Mouse (Mus musculus): Measurements from ENCODE around the gene Cd86. TPM values are rescaled to one million over a fixed set of nuclear protein-coding genes. Genes with fewer than 3 reads are reported as not detected.
A peak's percentile ranks its signal among the peaks of the same experiment; 100 is the strongest.

Cd86 gene
- polyA plus RNA-seq, 1 experiment from 2014 or later, result 10.9 TPM

- DNase-seq (ENCODE audit: low spot score), result no peak
These were observed 63.2 kb downstream of the Cd86 start for GRCm38 (mm10) chr16:36602632-36603031.

- no peak for DNase-seq (ENCODE audit: low spot score)
These were observed 67.6 kb downstream of the Cd86 start for GRCm38 (mm10) chr16:36598265-36598664.

GRCm38 (mm10) chr16:36596671-36597410 is 69.0 kb downstream of the Cd86 start:
- no peak for DNase-seq (ENCODE audit: low spot score)

GRCm38 (mm10) chr16:36589898-36590297 is 76.0 kb downstream of the Cd86 start:
- no peak for DNase-seq (ENCODE audit: low spot score)

GRCm38 (mm10) chr16:36587971-36588370 is 77.9 kb downstream of the Cd86 start:
- DNase-seq (ENCODE audit: low spot score), result peak; percentile 3

- no peak for DNase-seq (ENCODE audit: low spot score)
These were observed 83.8 kb downstream of the Cd86 start for GRCm38 (mm10) chr16:36582073-36582472.

- DNase-seq (ENCODE audit: low spot score), result no peak
These were observed 93.9 kb downstream of the Cd86 start for GRCm38 (mm10) chr16:36571942-36572341.

- no peak for DNase-seq (ENCODE audit: low spot score)
These were observed 104.2 kb downstream of the Cd86 start, which contains the start of gene Casr for GRCm38 (mm10) chr16:36561386-36562338. Gene Casr (minus strand): TSS chr16:36562141.

- no peak for DNase-seq (ENCODE audit: low spot score)
These were observed 106.3 kb downstream of the Cd86 start for GRCm38 (mm10) chr16:36559573-36559972.

- no peak for DNase-seq (ENCODE audit: low spot score)
These were observed 110.2 kb downstream of the Cd86 start for GRCm38 (mm10) chr16:36555672-36556165.

Other genes with a start within 250 kb of the Cd86 start
- gene Stfa3, start 210.7 kb downstream of the Cd86 start, polyA plus RNA-seq (2015; fragmentation: Nextera tagmentation; extraction: Ambion mirVana), result 1.6 and 3.7 TPM in 2 replicates
- 0.27 and 0.35 TPM in 2 replicates for gene Casr, start 103.9 kb downstream of the Cd86 start, polyA plus RNA-seq (2015; fragmentation: Nextera tagmentation; extraction: Ambion mirVana)
- gene Ildr1, start 27.9 kb upstream of the Cd86 start, polyA plus RNA-seq (2015; fragmentation: Nextera tagmentation; extraction: Ambion mirVana), result 4.3 and 5.1 TPM in 2 replicates
- gene Slc15a2, start 118.9 kb upstream of the Cd86 start, polyA plus RNA-seq (2015; fragmentation: Nextera tagmentation; extraction: Ambion mirVana), result 1.1 and 1.4 TPM in 2 replicates
- gene Iqcb1, start 162.3 kb upstream of the Cd86 start, polyA plus RNA-seq (2015; fragmentation: Nextera tagmentation; extraction: Ambion mirVana), result 20.4 and 22.8 TPM in 2 replicates
- gene Eaf2, start 208.9 kb upstream of the Cd86 start, polyA plus RNA-seq (2015; fragmentation: Nextera tagmentation; extraction: Ambion mirVana), result 5.3 and 5.8 TPM in 2 replicates
- 50.2 and 63.9 TPM in 2 replicates for gene Golgb1, start 209.1 kb upstream of the Cd86 start, polyA plus RNA-seq (2015; fragmentation: Nextera tagmentation; extraction: Ambion mirVana)